Mouse (Mus musculus): ENCODE data around the gene Ipo4.

- TF ChIP-seq CTCF (IDR thresholded peaks at IDR 0.05; ENCODE audit: borderline replicate concordance, insufficient read depth, low read depth, low read length) (no peak), POLR2A (IDR thresholded peaks at IDR 0.05; ENCODE audit: borderline replicate concordance, insufficient read depth, low read length) (no peak)
Observed at GRCm38 (mm10) chr14:55576376-55576775, 59.4 kb downstream of the Ipo4 start.
